Mouse (Mus musculus): ENCODE measurements around the gene Prkca.
"Not testable (repeated sequence)": the region's sequence is repeated elsewhere in the genome, so short reads cannot be mapped to it uniquely, and the experiment has no call there.

DNA sequence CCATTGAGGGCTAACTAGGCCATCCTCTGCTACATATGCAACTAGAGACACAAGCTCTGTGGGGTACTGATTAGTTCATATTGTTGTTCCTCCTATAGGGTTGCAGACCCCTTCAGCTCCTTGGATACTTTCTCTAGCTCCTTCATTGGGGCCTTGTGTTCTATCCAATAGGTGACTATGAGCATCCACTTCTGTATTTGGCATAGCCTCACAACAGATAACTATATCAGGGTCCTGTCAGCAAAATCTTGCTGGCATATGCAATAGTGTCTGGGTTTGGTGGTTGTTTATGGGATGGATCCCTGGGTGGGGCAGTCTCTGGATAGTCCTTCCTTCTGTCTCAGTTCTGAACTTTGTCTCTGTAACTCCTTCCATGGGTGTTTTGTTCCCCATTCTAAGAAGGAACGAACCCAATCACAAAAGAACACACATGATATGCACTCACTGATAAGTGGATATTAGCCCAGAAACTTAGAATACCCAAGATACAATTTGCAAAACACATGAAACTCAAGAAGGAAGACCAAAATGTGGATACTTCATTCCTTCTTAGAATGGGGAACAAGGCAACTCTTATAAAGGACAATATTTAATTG, 256.5 kb downstream of the Prkca start:
- TF ChIP-seq CTCF (IDR thresholded peaks at IDR 0.05); POLR2A (IDR thresholded peaks at IDR 0.05; ENCODE audit: insufficient read depth, low read depth, low read length); EP300 (IDR thresholded peaks at IDR 0.05; ENCODE audit: insufficient read depth, low read depth, low read length): not testable (repeated sequence)

Data from heart, adult 2 months (tissue).